Mouse (Mus musculus) E14TG2a.4 (cell line): ENCODE results near the gene Tprn.
"Not testable (repeated sequence)": the region's sequence is repeated elsewhere in the genome, so short reads cannot be mapped to it uniquely, and the experiment has no call there.

Source experiments
- H3K27me3 ChIP-seq: 2 replicates; pipeline ENCODE4 v1.6.1; 2014; ENCODE audit warnings: low read length, control low read depth; ENCODE audit not compliant: insufficient read depth
- H3K36me3 ChIP-seq: 2 replicates; pipeline ENCODE4 v1.6.1; 2014; ENCODE audit warnings: low read length, control low read depth; ENCODE audit not compliant: insufficient read depth
- H3K4me1 ChIP-seq: replicated peaks from 2 replicates; pipeline ENCODE4 v1.6.1; 2014; ENCODE audit warnings: low read depth, low read length, control low read depth
- H3K4me3 ChIP-seq: replicated peaks from 2 replicates; pipeline ENCODE4 v1.5.1; 2014; ENCODE audit warnings: mild to moderate bottlenecking, low read length
- H3K9me3 ChIP-seq: 2 replicates; pipeline ENCODE4 v1.6.1; 2014; ENCODE audit warnings: low read length, control low read depth
- CTCF ChIP-seq: conservative IDR thresholded peaks from 2 replicates; pipeline ENCODE4 v1.5.1; 2014; ENCODE audit warnings: low read length
- NANOG ChIP-seq: IDR thresholded peaks from 2 replicates; pipeline ENCODE4 v1.6.1; 2014; ENCODE audit warnings: borderline replicate concordance, low read length, mixed read lengths
- POU5F1 ChIP-seq: IDR thresholded peaks from 2 replicates; pipeline ENCODE4 v1.6.1; 2014; ENCODE audit warnings: low read length, borderline replicate concordance

The Tprn gene

GRCm38 (mm10) chr2:25255284-25255779 lies 7.1 kb upstream of the Tprn start, which contains the start of gene Tmem203:
Gene Tmem203 (plus strand): TSS chr2:25255439.
- H3K9me3 ChIP-seq = no peaks in the 10 kb centered on the region

DNA sequence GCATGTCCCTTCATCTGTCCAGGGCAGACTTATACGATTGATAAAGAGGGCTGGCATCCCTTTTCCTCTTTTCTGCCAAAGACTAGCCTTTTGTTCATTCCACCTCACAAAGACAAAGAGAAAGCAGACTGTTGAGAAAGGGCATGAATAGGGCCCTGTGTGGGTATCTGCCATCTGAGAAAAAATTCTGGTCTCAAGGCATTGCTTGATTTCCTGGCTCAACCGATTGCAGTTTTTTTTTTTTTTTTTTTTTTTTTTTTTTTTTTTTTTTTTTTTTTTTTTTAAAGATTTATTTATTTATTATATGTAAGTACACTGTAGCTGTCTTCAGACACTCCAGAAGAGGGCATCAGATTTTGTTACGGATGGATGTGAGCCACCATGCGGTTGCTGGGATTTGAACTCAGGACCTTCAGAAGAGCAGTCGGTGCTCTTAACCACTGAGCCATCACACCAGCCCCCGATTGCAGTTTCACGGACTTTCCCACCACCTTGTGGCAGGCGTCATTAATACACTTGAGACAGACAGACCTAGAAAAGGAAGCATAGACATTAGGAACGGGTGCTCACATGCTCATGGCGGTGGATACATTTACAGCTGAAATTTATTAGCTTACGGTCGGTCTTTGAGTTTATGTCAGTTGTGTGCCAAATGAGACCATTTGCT lies 5.8 kb upstream of the Tprn start:
- H3K27me3 ChIP-seq, H3K9me3 ChIP-seq: not testable (repeated sequence)
- H3K4me3 ChIP-seq = peak overlapping the region; percentile 100
- H3K4me1 ChIP-seq = peaks cover 46% of the 10 kb centered on the region
- peaks cover 27% of the 10 kb centered on the region for H3K36me3 ChIP-seq

More at GRCm38 (mm10) chr2:25255284-25255779, 7.1 kb upstream of the Tprn start, which contains the start of gene Tmem203:
- Histone ChIP-seq H3K27me3 (no peaks in the 10 kb centered on the region), H3K36me3 (peaks cover 39% of the 10 kb centered on the region), H3K4me3 (peak within 1 kb of the TSS; percentile 100), H3K4me1 (peaks cover 45% of the 10 kb centered on the region)
- TF ChIP-seq POU5F1 (no peak), NANOG (no peak), CTCF (no peak)

DNA sequence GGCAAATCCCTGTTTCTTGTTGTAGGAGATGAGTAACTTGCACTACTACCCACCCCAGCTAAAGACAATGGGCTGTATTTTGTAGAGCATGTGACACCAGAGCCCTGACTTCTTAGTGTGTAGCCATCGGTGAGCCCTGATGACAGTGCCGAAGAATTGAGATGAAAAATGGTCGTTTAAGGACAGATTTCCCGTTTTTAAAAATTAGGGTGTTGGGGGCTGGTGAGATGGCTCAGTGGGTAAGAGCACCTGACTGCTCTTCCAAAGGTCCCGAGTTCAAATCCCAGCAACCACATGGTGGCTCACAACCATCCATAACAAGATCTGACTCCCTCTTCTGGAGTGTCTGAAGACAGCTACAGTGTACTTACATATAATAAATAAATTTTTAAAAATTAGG lies 5.2 kb upstream of the Tprn start:
- H3K4me1 ChIP-seq = peaks cover 50% of the 10 kb centered on the region
- H3K36me3 ChIP-seq = peaks cover 20% of the 10 kb centered on the region
- not testable (repeated sequence) for H3K27me3 ChIP-seq, H3K9me3 ChIP-seq, H3K4me3 ChIP-seq

DNA sequence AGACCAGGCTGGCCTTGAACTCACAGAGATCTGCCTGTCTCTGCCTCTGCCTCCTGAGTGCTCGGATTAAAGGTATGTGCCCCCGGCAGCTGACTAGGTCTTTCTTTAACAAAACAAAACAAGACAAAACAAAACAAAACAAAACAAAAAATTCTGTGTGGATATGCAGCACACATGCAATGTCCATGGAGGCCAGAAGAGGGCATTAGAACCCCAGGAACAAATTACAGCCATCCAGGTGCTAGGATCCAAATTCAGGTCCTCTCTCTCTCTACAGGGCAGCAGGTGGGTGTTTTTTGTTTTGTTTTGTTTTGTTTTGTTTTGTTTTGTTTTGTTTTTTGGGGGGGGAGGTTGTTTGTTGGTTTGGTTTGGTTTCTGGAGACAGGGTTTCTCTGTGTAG lies 3.5 kb upstream of the Tprn start:
- Histone ChIP-seq H3K4me3 (no peak overlapping the region), H3K27me3 (peaks cover 7% of the 10 kb centered on the region), H3K9me3 (no peaks in the 10 kb centered on the region), H3K36me3 (peaks cover 9% of the 10 kb centered on the region), H3K4me1 (peaks cover 43% of the 10 kb centered on the region)
- peak; percentile 82 for TF ChIP-seq CTCF
- no peak for TF ChIP-seq NANOG

DNA sequence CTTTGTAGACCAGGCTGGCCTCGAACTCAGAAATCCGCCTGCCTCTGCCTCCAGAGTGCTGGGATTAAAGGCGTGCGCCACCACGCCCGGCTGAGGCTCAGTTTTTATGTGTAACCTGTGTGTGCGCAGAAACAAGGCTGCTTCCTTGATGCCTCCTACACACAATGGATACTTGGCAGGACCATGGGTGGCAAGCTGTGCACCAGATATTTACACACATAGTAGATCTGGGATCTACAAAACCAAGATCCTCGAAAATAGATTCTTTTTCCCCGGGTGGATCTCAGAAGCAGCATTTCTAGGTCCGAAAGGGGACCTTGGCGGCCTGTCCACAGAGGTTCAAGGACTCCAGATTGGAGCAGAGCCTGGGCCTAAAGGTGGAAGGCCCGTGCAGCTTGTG lies 548 bp upstream of the Tprn start:
- Histone ChIP-seq H3K4me1 (peaks cover 54% of the 10 kb centered on the region), H3K9me3 (no peaks in the 10 kb centered on the region), H3K4me3 (peak overlapping the region; percentile 95), H3K27me3 (peaks cover 10% of the 10 kb centered on the region), H3K36me3 (peaks cover 34% of the 10 kb centered on the region)
- TF ChIP-seq POU5F1 (no peak), CTCF (no peak), NANOG (no peak)

- peaks cover 62% of the 10 kb centered on the region for H3K4me1 ChIP-seq
- H3K9me3 ChIP-seq = no peaks in the 10 kb centered on the region
- H3K27me3 ChIP-seq = peaks cover 10% of the 10 kb centered on the region
- TF ChIP-seq POU5F1 (no peak), CTCF (no peak), NANOG (no peak)
- H3K36me3 ChIP-seq = peaks cover 45% of the 10 kb centered on the region
- peak overlapping the region; percentile 95 for H3K4me3 ChIP-seq
Observed at GRCm38 (mm10) chr2:25262795-25263622, 591 bp downstream of the Tprn start.

DNA sequence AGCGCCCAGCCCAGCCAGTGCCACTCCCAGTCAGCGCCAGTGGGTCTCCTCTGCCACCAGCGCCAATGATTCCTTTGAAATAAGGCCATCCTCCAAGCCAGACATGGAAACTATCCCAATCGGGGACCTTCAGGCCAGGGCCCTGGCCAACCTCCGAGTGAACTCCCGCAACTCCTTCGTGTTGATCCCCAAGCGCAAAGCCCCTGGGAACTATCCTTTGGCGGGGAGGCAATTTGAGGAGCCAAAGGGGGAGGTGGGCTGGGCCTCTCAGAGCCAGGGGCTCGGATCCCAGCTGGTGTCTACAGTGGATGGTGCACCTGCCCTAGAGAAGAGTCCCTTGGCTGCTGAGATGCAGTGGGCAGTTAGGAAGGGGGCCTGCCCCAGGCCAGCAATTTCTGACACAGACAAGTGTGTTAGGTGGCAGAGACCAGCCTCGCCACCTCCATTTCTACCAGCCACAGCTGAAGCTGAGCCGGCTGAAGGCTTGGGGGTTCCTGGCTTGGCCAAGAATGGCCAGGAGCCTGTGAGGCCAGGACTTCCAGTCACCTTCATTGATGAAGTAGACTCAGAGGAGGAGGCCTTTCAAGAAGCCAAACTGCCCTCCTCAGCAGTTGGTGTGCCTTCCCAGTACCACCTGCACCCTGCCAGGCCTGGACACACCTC lies 1.3 kb downstream of the Tprn start:
- Histone ChIP-seq H3K36me3 (peaks cover 53% of the 10 kb centered on the region), H3K4me3 (peak overlapping the region; percentile 95), H3K9me3 (no peaks in the 10 kb centered on the region), H3K4me1 (peaks cover 64% of the 10 kb centered on the region), H3K27me3 (peaks cover 10% of the 10 kb centered on the region)
- TF ChIP-seq POU5F1 = no peak
- no peak for TF ChIP-seq CTCF
- no peak for TF ChIP-seq NANOG

- peak overlapping the region; percentile 95 for H3K4me3 ChIP-seq
- peaks cover 58% of the 10 kb centered on the region for H3K36me3 ChIP-seq
- peaks cover 10% of the 10 kb centered on the region for H3K27me3 ChIP-seq
- no peak for TF ChIP-seq CTCF
- no peak for TF ChIP-seq NANOG
- no peak for TF ChIP-seq POU5F1
- H3K4me1 ChIP-seq = peaks cover 63% of the 10 kb centered on the region
- no peaks in the 10 kb centered on the region for H3K9me3 ChIP-seq
Observed at GRCm38 (mm10) chr2:25264286-25264660, 1.9 kb downstream of the Tprn start.

DNA sequence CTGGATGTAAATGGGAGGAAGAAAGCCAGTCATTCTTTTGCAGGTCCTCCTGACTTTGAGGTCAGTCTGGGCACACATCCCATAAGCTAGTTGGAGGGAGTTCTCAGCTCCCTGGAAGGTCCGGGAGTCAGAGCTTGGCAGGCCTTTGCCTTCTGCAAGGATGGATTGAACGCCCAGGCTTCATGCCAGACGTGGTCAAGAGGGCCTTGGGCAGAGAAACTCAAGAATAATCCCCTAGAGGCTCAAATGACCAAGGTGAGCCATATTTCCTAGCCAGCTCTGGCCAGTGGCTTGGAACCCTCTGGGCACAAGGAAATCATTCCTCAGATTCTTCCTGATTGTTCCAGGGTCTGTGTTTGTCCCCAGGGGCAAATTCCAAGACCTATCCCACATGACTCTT lies 2.4 kb downstream of the Tprn start:
- Histone ChIP-seq H3K27me3 (peaks cover 10% of the 10 kb centered on the region), H3K4me3 (peak overlapping the region; percentile 95), H3K4me1 (peaks cover 64% of the 10 kb centered on the region), H3K36me3 (peaks cover 64% of the 10 kb centered on the region), H3K9me3 (no peaks in the 10 kb centered on the region)
- no peak for TF ChIP-seq POU5F1
- no peak for TF ChIP-seq CTCF
- no peak for TF ChIP-seq NANOG
